Mouse (Mus musculus) ES-E14 (cell line): ENCODE data around the gene Gm10024.

Experiments used
- CHD2 ChIP-seq: IDR thresholded peaks from 2 replicates; pipeline ENCODE4 v1.6.1; 2014; ENCODE audit warnings: mild to moderate bottlenecking, low read depth, low read length, inconsistent platforms
- ZC3H11A ChIP-seq: IDR thresholded peaks from 2 replicates; pipeline ENCODE4 v1.6.1; 2012; ENCODE audit warnings: low read depth, mild to moderate bottlenecking, inconsistent platforms, low read length, borderline replicate concordance

DNA sequence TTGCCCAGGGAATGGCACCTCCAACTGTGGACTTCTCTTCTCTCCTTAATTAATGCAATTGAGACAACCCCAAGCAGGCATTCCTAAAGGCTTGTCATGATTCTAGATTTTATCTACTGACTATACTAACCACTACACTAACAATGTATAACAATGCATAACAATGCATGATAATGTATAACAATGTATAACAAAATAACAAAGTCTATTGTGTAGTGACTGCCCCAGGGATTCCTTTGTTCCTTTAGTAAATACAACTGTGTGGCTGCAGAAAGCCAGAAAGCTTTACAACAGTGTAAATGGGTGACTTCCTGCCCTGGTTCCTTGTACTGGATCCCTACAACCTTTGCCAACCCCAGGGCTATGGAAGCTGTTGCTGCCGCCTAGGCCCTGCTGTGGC lies 24.7 kb downstream of the Gm10024 start:
- TF ChIP-seq CHD2, result no peak
- TF ChIP-seq ZC3H11A, result no peak
